Mouse (Mus musculus): ENCODE data around the gene Coasy.

The Coasy gene

GRCm38 (mm10) chr11:101082208-101083082 is at the start of gene Coasy:
Gene Coasy, plus strand, starts transcription at chr11:101082565.
- DNase-seq (ENCODE audit: low spot score), result peak; percentile 93

GRCm38 (mm10) chr11:101033856-101034500 is 48.4 kb upstream of the Coasy start:
- DNase-seq (ENCODE audit: low spot score), result no peak

- DNase-seq (ENCODE audit: low spot score), result no peak
These were observed 47.6 kb upstream of the Coasy start for GRCm38 (mm10) chr11:101034614-101035327.

- DNase-seq (ENCODE audit: low spot score), result no peak
These were observed 47.1 kb upstream of the Coasy start for GRCm38 (mm10) chr11:101035328-101035695.

- DNase-seq (ENCODE audit: low spot score), result no peak
These were observed 44.6 kb upstream of the Coasy start for GRCm38 (mm10) chr11:101037795-101038194.

- no peak for DNase-seq (ENCODE audit: low spot score)
These were observed 36.5 kb upstream of the Coasy start for GRCm38 (mm10) chr11:101045826-101046225.

- DNase-seq (ENCODE audit: low spot score), result no peak
These were observed 35.9 kb upstream of the Coasy start for GRCm38 (mm10) chr11:101046440-101046839.

- no peak for DNase-seq (ENCODE audit: low spot score)
These were observed 34.9 kb upstream of the Coasy start for GRCm38 (mm10) chr11:101047502-101047901.

GRCm38 (mm10) chr11:101050359-101050758 is 32.0 kb upstream of the Coasy start:
- DNase-seq (ENCODE audit: low spot score), result no peak

- DNase-seq (ENCODE audit: low spot score), result no peak
These were observed 31.3 kb upstream of the Coasy start for GRCm38 (mm10) chr11:101051051-101051493.

GRCm38 (mm10) chr11:101051617-101052016 is 30.7 kb upstream of the Coasy start:
- DNase-seq (ENCODE audit: low spot score), result no peak

- DNase-seq (ENCODE audit: low spot score), result no peak
These were observed 29.5 kb upstream of the Coasy start for GRCm38 (mm10) chr11:101052751-101053473.

- no peak for DNase-seq (ENCODE audit: low spot score)
These were observed 28.4 kb upstream of the Coasy start for GRCm38 (mm10) chr11:101053974-101054373.

GRCm38 (mm10) chr11:101055418-101055817 is 26.9 kb upstream of the Coasy start:
- no peak for DNase-seq (ENCODE audit: low spot score)

- DNase-seq (ENCODE audit: low spot score), result no peak
These were observed 25.5 kb upstream of the Coasy start for GRCm38 (mm10) chr11:101056885-101057284.

GRCm38 (mm10) chr11:101057860-101058259 is 24.5 kb upstream of the Coasy start:
- peak; percentile 79 for DNase-seq (ENCODE audit: low spot score)

- DNase-seq (ENCODE audit: low spot score), result no peak
These were observed 23.6 kb upstream of the Coasy start for GRCm38 (mm10) chr11:101058726-101059125.

- no peak for DNase-seq (ENCODE audit: low spot score)
These were observed 22.9 kb upstream of the Coasy start for GRCm38 (mm10) chr11:101059473-101059872.

- no peak for DNase-seq (ENCODE audit: low spot score)
These were observed 22.2 kb upstream of the Coasy start for GRCm38 (mm10) chr11:101060126-101060525.

GRCm38 (mm10) chr11:101061049-101061448 is 21.3 kb upstream of the Coasy start:
- no peak for DNase-seq (ENCODE audit: low spot score)

- no peak for DNase-seq (ENCODE audit: low spot score)
These were observed 20.0 kb upstream of the Coasy start for GRCm38 (mm10) chr11:101062165-101062884.

Measured in embryo, embryonic 10 days (tissue).